Mouse (Mus musculus): ENCODE data around the gene Il21r.

Il21r gene

DNA sequence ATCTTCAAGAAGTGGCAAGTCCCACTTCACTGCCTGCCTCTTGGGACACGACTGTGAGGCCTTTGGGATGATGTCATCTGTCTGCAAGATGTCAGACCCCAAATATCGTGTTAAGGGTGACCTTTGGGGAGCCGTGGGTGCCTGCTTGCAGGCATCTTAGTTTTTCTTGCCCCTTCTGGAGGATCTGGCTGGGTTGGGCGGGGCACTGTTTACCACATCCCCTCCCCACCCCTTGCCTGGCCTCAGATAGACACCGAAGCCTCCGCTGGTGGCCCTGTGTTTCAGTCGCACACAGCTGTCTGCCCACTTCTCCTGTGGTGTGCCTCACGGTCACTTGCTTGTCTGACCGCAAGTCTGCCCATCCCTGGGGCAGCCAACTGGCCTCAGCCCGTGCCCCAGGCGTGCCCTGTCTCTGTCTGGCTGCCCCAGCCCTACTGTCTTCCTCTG lies at the start of gene Il21r:
TSS of gene Il21r (plus strand) at position 245 of the 447 bp plus-strand sequence.
- DNase-seq, result no peak

DNA sequence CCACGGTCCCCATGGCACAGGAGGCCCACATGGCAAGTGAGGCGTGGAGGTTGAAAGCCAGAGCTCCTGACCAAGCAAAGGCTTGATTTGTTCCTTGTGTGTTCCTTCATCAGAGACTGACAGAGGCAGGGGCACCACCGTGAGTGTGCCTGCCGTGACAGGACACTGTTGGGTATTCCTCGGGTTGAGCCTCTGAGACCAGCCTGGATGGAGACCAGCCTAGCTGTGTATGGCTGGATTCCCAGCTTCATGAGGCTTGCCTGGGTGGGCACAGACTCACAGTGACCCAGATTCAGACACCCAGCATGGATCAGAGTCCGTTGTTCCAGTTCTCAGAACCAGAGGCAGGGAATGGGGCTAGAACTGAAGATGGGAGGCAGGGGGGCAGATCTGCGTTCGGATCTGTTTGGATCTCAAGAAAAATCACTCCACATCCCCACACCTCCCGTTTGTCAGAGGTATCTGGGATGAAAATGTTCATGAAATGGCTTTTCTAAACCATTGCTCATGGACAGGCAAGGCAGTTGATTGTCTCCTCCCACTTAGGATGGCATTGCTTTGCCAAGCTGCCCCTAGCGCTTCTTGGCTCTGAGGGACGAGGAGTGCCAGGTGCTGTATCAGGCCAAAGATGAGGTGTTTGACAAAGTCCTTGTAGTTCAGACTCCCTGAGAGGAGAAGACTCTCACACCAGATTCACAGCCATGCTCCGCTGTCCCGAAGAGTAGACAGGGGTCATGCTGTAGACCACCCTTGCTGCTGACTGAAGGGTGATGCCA lies 49.4 kb upstream of the Il21r start:
- DNase-seq, result peak; percentile 67 to 70

DNA sequence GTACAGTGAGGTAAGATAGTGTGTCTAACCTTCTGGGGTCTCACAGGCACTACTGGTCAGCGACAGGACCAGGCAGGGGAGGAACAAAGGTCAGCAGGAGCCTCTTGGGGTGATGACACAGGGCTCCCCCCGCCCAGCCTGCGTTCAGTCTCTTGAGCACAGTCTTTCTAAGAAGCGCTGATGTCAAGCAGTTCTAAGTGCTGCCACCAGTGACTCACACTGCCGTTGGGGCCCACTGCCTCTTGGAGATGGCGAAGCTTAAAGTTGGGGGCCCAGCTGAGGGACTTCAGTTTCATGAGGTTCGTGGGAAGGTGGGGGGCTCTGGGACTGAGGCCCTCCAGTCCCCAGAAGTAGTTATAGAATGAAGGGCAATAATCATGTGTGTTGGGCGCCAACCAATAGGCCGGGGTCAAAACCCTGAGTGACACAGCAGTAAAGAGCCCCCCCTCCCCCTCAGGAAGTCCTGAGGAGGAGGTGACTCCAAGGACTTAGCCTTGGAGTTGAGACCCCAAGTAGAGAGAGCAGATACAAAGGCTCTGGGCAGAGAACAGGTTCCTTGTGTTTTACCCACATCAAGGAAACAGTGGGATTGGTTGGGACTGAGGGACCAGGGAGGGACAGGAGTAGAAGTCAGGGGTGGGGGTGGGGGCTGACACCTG lies 48.6 kb upstream of the Il21r start:
- no peak for DNase-seq

GRCm38 (mm10) chr7:125555351-125555872 lies 47.8 kb upstream of the Il21r start:
- DNase-seq, result no peak

GRCm38 (mm10) chr7:125556096-125556495 lies 47.1 kb upstream of the Il21r start:
- no peak for DNase-seq

- DNase-seq, result no peak
Observed at GRCm38 (mm10) chr7:125556865-125557264, 46.4 kb upstream of the Il21r start.

DNA sequence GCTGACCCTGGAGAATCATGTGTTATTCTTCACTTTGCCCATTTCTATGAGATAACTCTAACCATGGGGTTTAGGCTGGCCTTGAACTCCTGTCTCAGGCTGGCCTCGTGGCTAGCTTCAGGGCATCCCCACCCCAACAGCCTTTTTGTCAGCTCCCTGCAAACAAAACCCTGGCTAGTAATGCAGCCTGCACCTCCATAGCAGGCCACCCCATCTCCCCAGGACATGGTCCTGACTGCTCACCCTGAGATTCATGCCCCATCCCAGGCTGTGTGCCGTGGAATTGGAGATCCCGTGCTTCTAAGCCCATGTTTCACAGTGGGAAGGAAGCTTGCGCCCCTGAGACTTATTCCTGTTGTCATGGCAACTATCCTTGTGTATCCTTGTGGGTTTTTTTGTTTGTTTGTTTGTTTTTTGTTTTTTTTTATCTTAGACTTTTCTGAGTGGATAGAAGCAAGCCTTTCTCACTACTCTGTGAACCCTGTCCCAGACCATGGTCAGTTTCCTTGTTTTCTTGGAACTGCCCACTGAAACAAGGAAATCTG lies 44.8 kb upstream of the Il21r start:
- DNase-seq, result no peak

DNA sequence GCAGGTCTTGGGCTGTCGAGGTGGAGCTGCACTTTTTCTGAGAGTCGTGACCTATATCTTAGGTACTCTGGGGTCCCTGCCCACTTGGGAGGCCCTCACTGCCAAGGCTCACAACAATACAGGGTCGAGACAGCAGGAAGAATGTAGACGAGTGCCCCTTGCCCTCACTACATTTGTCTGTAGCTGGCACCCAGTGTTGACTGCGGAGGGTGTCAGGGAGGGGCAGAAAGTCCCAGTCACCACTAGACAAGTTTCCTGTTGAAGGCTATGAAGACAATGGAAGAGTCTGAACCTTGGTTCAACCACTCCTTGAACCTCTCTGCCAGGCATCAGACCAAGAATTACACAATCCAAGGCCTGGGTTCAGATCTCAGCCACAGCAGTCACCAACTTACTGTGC lies 44.2 kb upstream of the Il21r start:
- no peak for DNase-seq

DNA sequence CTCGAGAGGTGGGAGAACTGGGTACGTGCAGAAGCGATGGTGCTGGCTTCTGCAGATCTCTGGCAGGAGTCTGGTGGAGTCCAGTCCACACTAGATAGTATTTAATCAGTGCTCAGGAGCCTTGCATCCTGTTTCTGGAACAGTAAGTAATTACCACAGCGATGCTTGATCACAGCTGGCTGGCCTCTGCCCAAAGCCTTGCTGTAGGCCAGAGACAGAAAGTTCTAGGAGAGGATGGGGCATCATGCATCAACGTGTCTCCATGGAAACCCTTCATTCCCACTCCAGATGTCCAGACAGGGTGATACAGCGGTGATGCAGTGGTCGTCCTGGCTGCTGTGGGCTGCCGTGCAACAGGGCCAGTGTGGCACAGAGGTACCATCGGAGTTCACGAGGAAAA lies 43.7 kb upstream of the Il21r start:
- DNase-seq, result no peak

DNA sequence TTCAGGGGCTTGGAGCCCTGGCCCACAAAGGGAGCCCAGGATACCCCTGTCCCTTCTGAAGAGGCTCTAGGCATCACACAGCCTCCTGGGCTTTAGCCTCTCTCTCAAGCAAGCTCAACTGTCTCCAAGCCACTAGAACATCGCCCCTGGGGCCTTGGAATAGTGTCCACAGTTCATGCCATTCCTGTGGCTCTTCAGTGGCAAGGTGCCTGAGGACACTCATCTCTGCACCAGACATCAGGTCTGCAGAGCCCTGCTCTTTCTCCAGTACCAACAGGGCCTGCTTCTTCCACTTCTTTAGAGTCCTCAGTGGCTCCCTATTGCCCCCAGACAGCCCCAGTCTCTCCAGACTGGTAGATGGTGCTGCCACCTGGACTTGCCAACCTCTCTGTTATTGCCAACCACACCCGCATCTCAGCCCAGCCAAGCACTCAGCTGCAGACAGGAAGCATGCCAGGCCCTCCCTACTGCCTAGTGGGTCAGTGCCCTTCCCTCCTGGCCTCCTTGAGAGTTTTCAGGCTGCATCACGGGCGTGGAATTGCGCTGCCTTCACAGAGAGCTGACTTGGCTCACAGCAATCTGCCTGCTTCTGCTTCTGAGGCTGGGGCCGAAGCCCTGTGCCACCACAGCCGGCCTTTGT lies 43.0 kb upstream of the Il21r start:
- DNase-seq, result peak; percentile 79 to 80

DNA sequence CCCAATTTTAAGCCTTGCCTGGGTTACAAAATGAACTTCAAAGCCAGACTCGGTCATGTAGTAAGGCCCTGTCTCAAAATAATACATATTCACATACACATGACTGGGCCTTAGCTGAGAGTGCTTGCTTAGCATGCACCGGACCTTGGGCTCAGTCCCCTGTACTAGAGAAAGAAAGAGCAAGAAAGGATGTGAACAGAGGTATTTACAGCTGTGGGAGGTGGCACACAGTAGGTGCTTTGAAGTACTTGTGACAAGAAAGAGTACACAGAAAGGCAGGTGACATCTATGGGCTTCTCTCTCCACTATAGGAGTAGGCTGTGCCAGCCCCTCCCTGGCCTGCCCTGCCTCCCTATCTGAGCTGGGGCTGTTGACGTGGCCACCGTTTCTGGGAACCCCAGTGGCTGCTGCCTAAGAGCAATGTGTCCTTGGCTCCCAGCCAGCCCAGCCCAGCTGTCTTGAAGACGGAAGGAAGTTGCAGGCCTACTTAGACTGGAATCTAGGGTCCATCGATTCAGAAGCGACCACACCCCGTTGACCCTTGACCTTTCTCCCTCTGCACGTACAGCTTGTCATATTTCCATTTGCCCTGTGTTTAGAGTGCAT lies 42.0 kb upstream of the Il21r start:
- peak; percentile 51 to 62 for DNase-seq

DNA sequence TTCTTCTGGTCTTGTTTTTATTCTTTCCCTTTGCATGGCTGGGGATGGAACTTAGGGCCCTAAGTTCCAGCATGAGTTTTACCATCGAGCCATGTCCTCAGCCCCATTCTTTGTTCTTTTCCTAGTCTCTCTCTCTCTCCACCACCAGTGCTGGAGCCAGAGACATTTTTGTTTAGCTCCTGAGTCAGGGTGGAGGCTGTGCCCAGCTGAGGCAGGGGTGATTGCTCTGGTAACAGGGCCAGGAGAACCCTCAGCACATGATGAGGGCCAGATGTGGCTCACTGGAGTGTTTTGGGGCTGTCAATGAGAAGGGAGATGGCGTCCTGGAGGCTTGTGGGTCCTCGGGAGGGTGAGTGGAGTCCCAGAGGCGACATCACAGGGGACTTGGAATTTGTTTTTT lies 40.8 kb upstream of the Il21r start:
- no peak for DNase-seq

- no peak for DNase-seq
Observed at GRCm38 (mm10) chr7:125563093-125563492, 40.1 kb upstream of the Il21r start.

- DNase-seq, result no peak
Observed at GRCm38 (mm10) chr7:125564316-125565024, 38.8 kb upstream of the Il21r start.

- no peak for DNase-seq
Observed at GRCm38 (mm10) chr7:125565516-125566285, 37.5 kb upstream of the Il21r start.

- no peak for DNase-seq
Observed at GRCm38 (mm10) chr7:125566420-125566819, 36.8 kb upstream of the Il21r start.

DNA sequence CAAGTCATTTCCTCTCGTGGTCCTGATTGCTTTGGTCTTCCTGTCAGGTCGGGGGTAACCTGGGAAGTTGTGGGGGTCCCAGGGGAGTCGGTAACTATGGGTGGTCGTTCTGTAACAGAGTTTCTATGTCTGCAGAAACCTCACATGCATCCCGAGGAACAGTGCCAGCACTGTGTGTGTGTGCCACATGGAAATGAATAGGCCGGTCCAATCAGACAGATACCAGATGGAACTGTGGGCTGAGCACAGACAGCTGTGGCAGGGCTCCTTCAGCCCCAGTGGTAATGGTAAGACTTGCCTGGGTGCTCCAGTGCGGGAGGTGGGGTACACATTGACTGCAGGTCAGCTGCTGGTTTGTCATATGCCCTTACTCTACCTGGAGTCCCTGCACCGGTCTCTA lies 34.3 kb upstream of the Il21r start:
- DNase-seq, result no peak

DNA sequence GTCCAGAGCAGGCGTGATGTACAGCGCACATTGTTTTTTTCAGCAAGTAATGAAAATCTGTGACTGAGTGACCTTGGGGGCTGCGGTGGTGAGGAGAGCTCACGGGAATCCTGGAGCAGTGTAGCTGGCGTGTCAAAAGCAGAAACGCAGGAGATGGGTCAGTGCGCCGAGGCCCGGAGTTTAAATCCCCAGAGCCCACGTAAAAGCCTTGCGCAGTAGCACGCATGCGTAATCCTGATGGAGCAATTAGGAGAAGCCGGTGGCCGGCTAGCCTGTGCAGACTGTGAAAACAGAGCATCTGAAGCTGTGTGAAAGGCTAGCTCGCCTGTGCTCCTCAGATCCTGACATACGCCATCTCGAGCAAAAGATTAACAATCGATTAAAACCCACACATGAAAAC lies 31.3 kb upstream of the Il21r start:
- no peak for DNase-seq

DNA sequence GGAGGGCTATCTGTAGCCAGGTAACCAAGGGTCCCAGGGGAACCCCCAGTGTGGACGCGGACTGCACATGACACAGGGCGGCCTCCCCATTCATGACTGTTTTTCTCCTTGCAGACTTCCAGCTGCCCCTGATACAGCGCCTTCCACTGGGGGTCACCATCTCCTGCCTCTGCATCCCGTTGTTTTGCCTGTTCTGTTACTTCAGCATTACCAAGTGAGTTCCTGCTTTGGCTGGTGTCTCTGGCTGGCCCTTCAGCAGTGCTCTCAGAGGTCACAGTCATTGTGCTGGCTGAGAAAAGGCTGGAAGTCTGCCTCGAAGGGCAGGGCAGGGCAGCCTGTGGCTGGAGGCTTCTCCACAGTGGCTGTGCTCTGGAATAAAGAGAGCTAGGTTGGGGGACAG lies 30.5 kb upstream of the Il21r start:
- DNase-seq, result no peak

DNA sequence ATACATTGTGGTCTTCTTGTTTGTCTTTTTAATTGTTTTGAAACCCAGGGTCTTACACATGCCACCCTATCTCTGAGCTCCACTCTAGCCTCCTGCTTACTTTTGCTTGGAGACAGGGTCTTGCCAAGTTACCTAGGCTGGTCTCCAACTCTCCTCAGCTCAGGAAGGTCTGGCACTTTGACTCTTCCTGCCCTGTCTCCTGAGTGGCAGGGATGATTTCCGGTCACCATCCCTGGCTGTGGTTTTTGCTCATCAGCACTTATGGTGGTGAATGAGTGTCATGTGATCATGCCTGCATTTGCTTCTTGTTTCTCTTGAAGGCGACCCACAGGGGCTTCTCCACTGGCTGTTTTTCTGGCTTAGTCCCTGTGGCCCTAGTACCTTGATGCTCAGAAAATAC lies 29.4 kb upstream of the Il21r start:
- DNase-seq, result no peak

GRCm38 (mm10) chr7:125574832-125575231 lies 28.4 kb upstream of the Il21r start:
- DNase-seq, result no peak

Data from cerebellum, postnatal 14 days (tissue).